Comparison of ENCODE assay signal across 8 mouse cellular contexts in genomic region chr2:26315072-26315924, GRCm38 (mm10). TPM values are rescaled to one million over a fixed set of nuclear protein-coding genes. Genes with fewer than 3 reads are reported as not detected.
DNase-seq lines count a peak whose midpoint lies in the region; ATAC-seq lines count a peak whose summit lies in the region.

Gene Gpsm1, plus strand, starts transcription at chr2:26315515.

- H3K4me3 ChIP-seq in midbrain, embryonic 10.5 days: peak within 1 kb of the TSS; percentile 93

- intact Hi-C loops in left cerebral cortex, postnatal 4 days (cut with DNase I): no loop called here

- peaks cover 67% of the 10 kb centered on the region for H3K4me1 ChIP-seq in midbrain, embryonic 10.5 days

- H3K36me3 ChIP-seq in midbrain, embryonic 10.5 days: peaks cover 25% of the 10 kb centered on the region

- no peaks in the 10 kb centered on the region for H3K9me3 ChIP-seq in midbrain, embryonic 10.5 days (replicated peaks)

- under 1% methylated on average over 66 of the region's 66 CpGs for WGBS in midbrain, embryonic 10.5 days

- peak within 1 kb of the TSS; percentile 98 for H3K27ac ChIP-seq in midbrain, embryonic 10.5 days (replicated peaks)

- peak; percentile 68 to 85 for DNase-seq in cerebellum, postnatal 4 days (ENCODE audit: low spot score in 2 of 2)
- DNase-seq in gastrocnemius, postnatal 25 days: peak; percentile 90
- peak; percentile 93 for DNase-seq in left cerebral cortex, postnatal 4 days
- DNase-seq in midbrain, embryonic 10.5 days (ENCODE audit: low spot score): peak; percentile 92
- DNase-seq in right cerebral cortex, postnatal 4 days: peak; percentile 83
- DNase-seq in yolk sac, embryonic 10.5 days (ENCODE audit: low spot score): peak; percentile 87

- H3K27me3 ChIP-seq in midbrain, embryonic 10.5 days (ENCODE audit: low read depth, poor library complexity, severe bottlenecking): no peaks in the 10 kb centered on the region

- peak; percentile 64 for ATAC-seq in activated CD4-positive, CD25-positive, alpha-beta regulatory T cell, adult 4 months
- ATAC-seq in inflammation-experienced regulatory T-cells, adult 6 months: peak; percentile 68

RNA-seq across cellular contexts. Expression of gene Gpsm1, which starts in this region (rescaled TPM):
- polyA plus RNA-seq in activated CD4-positive, CD25-positive, alpha-beta regulatory T cell, adult 4 months (2017; shearing (Covaris generic)): 1 to 10 TPM; 1.8 to 2.7 TPM
- 1 to 10 TPM; 3.1 TPM for total RNA-seq in gastrocnemius, postnatal 25 days (2021)
- 1 to 10 TPM; 3.8 to 5.0 (median 5.0) TPM for polyA plus RNA-seq in inflammation-experienced regulatory T-cells, adult 6 months (2017; shearing (Covaris generic))
- 100 to 1,000 TPM; 179 to 190 TPM for total RNA-seq in left cerebral cortex, postnatal 4 days (2021)
- 87.6 and 103 TPM in 2 replicates for polyA plus RNA-seq in midbrain, embryonic 10.5 days (2016; fragmentation: Nextera tagmentation; extraction: Ambion mirVana)

Comparison
In these comparisons a context has a peak if more than half of its experiments do, and no peak if none do; other contexts are left out.
1. Peak in every context shown above with its lines: DNase-seq, ATAC-seq, H3K4me3 ChIP-seq and H3K27ac ChIP-seq.
2. RNA of gene Gpsm1 (total RNA-seq): 179 to 190 TPM in left cerebral cortex, postnatal 4 days; 3.1 TPM in gastrocnemius, postnatal 25 days; every median in the first group is over 10 times any median in the second.
3. RNA of gene Gpsm1 (polyA plus RNA-seq): 87.6 to 103 TPM in midbrain, embryonic 10.5 days; 3.8 to 5.0 TPM in inflammation-experienced regulatory T-cells, adult 6 months and 1.8 to 2.7 TPM in activated CD4-positive, CD25-positive, alpha-beta regulatory T cell, adult 4 months; every median in the first group is over 10 times any median in the second.